Mouse (Mus musculus): ENCODE results near the gene Pou2f3. TPM values are rescaled to one million over a fixed set of nuclear protein-coding genes. Genes with fewer than 3 reads are reported as not detected.

The Pou2f3 gene
- polyA plus RNA-seq, 1 experiment: 0.07 TPM

- no peak for TF ChIP-seq CTCF (IDR thresholded peaks at IDR 0.05; ENCODE audit: borderline replicate concordance, insufficient read depth, low read depth, low read length)
- TF ChIP-seq POLR2A (IDR thresholded peaks at IDR 0.05; ENCODE audit: borderline replicate concordance, insufficient read depth, low read length): no peak
- Histone ChIP-seq H3K27ac (ENCODE audit: insufficient read depth, low read length) (no peak overlapping the region), H3K27me3 (ENCODE audit: control insufficient read depth, insufficient read depth, low read length) (0 out of 2 replicates have a peak, but pooled peaks cover 2% of the 10 kb centered on the region), H3K4me3 (replicated peaks; ENCODE audit: insufficient read depth, low read depth, low read length) (no peak overlapping the region), H3K4me1 (ENCODE audit: control insufficient read depth, insufficient read depth, low read length) (no peaks in the 10 kb centered on the region)
- WGBS: 90% methylated on average over 8 of the region's 8 CpGs
- DNase-seq: no peak
Measured at GRCm38 (mm10) chr9:43241970-43242369, 31.8 kb upstream of the Pou2f3 start.

GRCm38 (mm10) chr9:43241291-43241690 lies 31.1 kb upstream of the Pou2f3 start:
- TF ChIP-seq POLR2A (IDR thresholded peaks at IDR 0.05; ENCODE audit: borderline replicate concordance, insufficient read depth, low read length) (no peak), CTCF (IDR thresholded peaks at IDR 0.05; ENCODE audit: borderline replicate concordance, insufficient read depth, low read depth, low read length) (no peak)
- no peak overlapping the region for H3K27ac ChIP-seq (ENCODE audit: insufficient read depth, low read length)
- 46% methylated on average over 4 of the region's 4 CpGs for WGBS
- no peak overlapping the region for H3K4me3 ChIP-seq (replicated peaks; ENCODE audit: insufficient read depth, low read depth, low read length)
- H3K4me1 ChIP-seq (ENCODE audit: control insufficient read depth, insufficient read depth, low read length): no peaks in the 10 kb centered on the region
- no peak for DNase-seq
- 0 out of 2 replicates have a peak, but pooled peaks cover 2% of the 10 kb centered on the region for H3K27me3 ChIP-seq (ENCODE audit: control insufficient read depth, insufficient read depth, low read length)

GRCm38 (mm10) chr9:43240594-43240900 lies 30.4 kb upstream of the Pou2f3 start:
- Histone ChIP-seq H3K27ac (ENCODE audit: insufficient read depth, low read length) (no peak overlapping the region), H3K4me3 (replicated peaks; ENCODE audit: insufficient read depth, low read depth, low read length) (no peak overlapping the region)

GRCm38 (mm10) chr9:43239712-43240593 lies 29.8 kb upstream of the Pou2f3 start, which contains the start of gene Oaf:
TSS of gene Oaf (minus strand) at chr9:43239911.
- no peak for TF ChIP-seq POLR2A (IDR thresholded peaks at IDR 0.05; ENCODE audit: borderline replicate concordance, insufficient read depth, low read length)
- TF ChIP-seq CTCF (IDR thresholded peaks at IDR 0.05; ENCODE audit: borderline replicate concordance, insufficient read depth, low read depth, low read length): no peak
- no peaks in the 10 kb centered on the region for H3K4me1 ChIP-seq (ENCODE audit: control insufficient read depth, insufficient read depth, low read length)
- 6% methylated on average over 44 of the region's 44 CpGs for WGBS
- peak within 1 kb of the TSS; percentile 28 for H3K4me3 ChIP-seq (replicated peaks; ENCODE audit: insufficient read depth, low read depth, low read length)
- DNase-seq: peak; percentile 23 to 34
- H3K27me3 ChIP-seq (ENCODE audit: control insufficient read depth, insufficient read depth, low read length): 0 out of 2 replicates have a peak, but pooled peaks cover 2% of the 10 kb centered on the region
- no peak within 1 kb of the TSS for H3K27ac ChIP-seq (ENCODE audit: insufficient read depth, low read length)

More at GRCm38 (mm10) chr9:43240594-43240900, 30.4 kb upstream of the Pou2f3 start:
- WGBS: 83% methylated on average over 2 of the region's 2 CpGs
- TF ChIP-seq CTCF (IDR thresholded peaks at IDR 0.05; ENCODE audit: borderline replicate concordance, insufficient read depth, low read depth, low read length) (no peak), POLR2A (IDR thresholded peaks at IDR 0.05; ENCODE audit: borderline replicate concordance, insufficient read depth, low read length) (no peak)
- DNase-seq: no peak
- 0 out of 2 replicates have a peak, but pooled peaks cover 2% of the 10 kb centered on the region for H3K27me3 ChIP-seq (ENCODE audit: control insufficient read depth, insufficient read depth, low read length)
- no peaks in the 10 kb centered on the region for H3K4me1 ChIP-seq (ENCODE audit: control insufficient read depth, insufficient read depth, low read length)

- 4% methylated on average over 51 of the region's 51 CpGs for WGBS
- Histone ChIP-seq H3K4me3 (replicated peaks; ENCODE audit: insufficient read depth, low read depth, low read length) (no peak overlapping the region), H3K27ac (ENCODE audit: insufficient read depth, low read length) (no peak overlapping the region), H3K27me3 (ENCODE audit: control insufficient read depth, insufficient read depth, low read length) (0 out of 2 replicates have a peak, but pooled peaks cover 2% of the 10 kb centered on the region), H3K4me1 (ENCODE audit: control insufficient read depth, insufficient read depth, low read length) (no peaks in the 10 kb centered on the region)
- no peak for TF ChIP-seq POLR2A (IDR thresholded peaks at IDR 0.05; ENCODE audit: borderline replicate concordance, insufficient read depth, low read length)
- no peak for DNase-seq
Measured at GRCm38 (mm10) chr9:43238631-43239545, 28.7 kb upstream of the Pou2f3 start.

GRCm38 (mm10) chr9:43238167-43238566 lies 28.0 kb upstream of the Pou2f3 start:
- H3K4me3 ChIP-seq (replicated peaks; ENCODE audit: insufficient read depth, low read depth, low read length): no peak overlapping the region
- 80% methylated on average over 2 of the region's 2 CpGs for WGBS
- 0 out of 2 replicates have a peak, but pooled peaks cover 2% of the 10 kb centered on the region for H3K27me3 ChIP-seq (ENCODE audit: control insufficient read depth, insufficient read depth, low read length)
- no peaks in the 10 kb centered on the region for H3K4me1 ChIP-seq (ENCODE audit: control insufficient read depth, insufficient read depth, low read length)
- H3K27ac ChIP-seq (ENCODE audit: insufficient read depth, low read length): no peak overlapping the region
- no peak for DNase-seq
- TF ChIP-seq CTCF (IDR thresholded peaks at IDR 0.05; ENCODE audit: borderline replicate concordance, insufficient read depth, low read depth, low read length) (no peak), POLR2A (IDR thresholded peaks at IDR 0.05; ENCODE audit: borderline replicate concordance, insufficient read depth, low read length) (no peak)

GRCm38 (mm10) chr9:43237111-43237775 lies 27.1 kb upstream of the Pou2f3 start:
- Histone ChIP-seq H3K4me1 (ENCODE audit: control insufficient read depth, insufficient read depth, low read length) (no peaks in the 10 kb centered on the region), H3K27ac (ENCODE audit: insufficient read depth, low read length) (no peak overlapping the region), H3K27me3 (ENCODE audit: control insufficient read depth, insufficient read depth, low read length) (0 out of 2 replicates have a peak, but pooled peaks cover 2% of the 10 kb centered on the region), H3K4me3 (replicated peaks; ENCODE audit: insufficient read depth, low read depth, low read length) (no peak overlapping the region)
- DNase-seq: no peak
- TF ChIP-seq POLR2A (IDR thresholded peaks at IDR 0.05; ENCODE audit: borderline replicate concordance, insufficient read depth, low read length): no peak
- TF ChIP-seq CTCF (IDR thresholded peaks at IDR 0.05; ENCODE audit: borderline replicate concordance, insufficient read depth, low read depth, low read length): no peak
- 60% methylated on average over 7 of the region's 7 CpGs for WGBS

Measured in cerebellum, adult 2 months (tissue).